Mouse (Mus musculus) cerebellum, postnatal 25 days (tissue): ENCODE data around the gene Atp23.

Experiments
- DNase-seq, 2 experiments: peaks; one replicate each; pipeline ENCODE4 v3.0.0; 2021; ENCODE audit warnings: mixed read lengths in 2 of 2

Gene Atp23

DNA sequence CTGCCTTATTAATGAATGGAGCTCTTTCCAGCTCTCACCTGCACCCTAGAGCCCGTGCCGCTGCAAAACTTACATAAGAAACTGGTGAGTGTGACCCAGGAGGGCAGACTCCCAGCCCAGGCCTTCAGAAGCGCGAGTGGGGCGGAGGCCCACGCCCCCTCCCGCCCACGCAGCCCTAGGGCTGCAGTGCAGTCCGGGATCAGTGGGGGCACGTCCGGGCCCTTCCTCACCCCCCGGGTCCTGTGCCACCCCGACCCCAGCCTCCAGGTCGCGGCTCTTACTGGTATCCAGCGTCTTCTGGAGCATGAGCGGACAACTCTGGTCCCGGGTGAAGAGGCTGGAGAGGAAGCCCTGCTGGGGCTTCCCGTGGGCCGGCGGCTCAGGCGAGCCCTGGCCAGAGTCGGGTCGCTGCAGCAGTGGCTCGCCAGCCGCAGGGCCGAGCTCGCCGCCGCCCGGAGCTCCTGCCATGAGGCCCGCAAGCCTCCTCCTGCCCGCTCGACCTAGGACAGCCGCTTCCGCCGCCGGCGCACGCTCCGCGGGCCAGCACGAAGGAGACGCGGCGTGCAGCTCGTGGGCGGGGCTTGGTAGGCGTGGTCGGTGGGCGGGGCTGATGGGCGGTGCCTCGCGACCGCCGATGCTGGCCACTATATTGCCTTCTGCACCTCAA is at the start of gene Atp23:
Atp23 (minus strand) TSS at position 535 of the 667 bp plus-strand sequence.
- peak; percentile 93 to 97 for DNase-seq

DNA sequence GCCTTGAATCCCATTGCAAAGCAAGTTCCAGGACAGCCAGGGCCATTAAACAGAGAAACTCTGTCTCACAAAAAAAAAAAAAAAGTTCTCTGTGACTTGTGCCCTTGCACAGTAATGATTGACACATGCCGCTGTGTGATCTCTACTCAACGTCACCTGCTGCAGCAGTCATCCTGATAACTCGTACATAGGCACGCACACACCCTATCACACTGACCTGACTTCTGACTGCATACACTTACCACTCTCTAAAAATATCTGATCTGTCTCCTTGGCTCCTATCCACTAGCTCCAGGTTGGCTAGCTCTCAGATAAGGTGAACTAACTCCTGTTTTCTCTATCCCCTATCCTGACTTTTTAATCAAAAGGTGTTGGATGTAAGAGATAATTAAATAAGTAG is 49.4 kb upstream of the Atp23 start:
- DNase-seq = no peak

DNA sequence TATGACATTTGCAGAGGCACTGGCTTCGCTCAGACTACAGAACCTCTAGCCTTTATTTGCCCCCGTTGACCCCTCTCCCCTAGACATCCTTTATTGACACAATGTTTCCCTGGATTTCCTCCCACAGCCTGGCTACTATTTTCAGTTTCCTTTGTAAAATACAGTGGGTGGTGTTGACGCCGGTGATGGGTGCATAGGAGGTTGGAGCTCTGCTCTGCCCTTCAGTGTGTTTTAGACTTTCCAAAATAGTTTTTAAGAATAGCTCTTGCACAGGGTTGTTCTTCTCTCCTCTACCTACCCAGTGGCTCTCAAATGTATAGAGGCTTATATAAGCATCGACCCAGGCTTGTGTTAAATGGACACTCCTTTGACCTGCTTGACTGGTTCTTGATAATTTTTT is 48.7 kb upstream of the Atp23 start:
- no peak for DNase-seq

DNA sequence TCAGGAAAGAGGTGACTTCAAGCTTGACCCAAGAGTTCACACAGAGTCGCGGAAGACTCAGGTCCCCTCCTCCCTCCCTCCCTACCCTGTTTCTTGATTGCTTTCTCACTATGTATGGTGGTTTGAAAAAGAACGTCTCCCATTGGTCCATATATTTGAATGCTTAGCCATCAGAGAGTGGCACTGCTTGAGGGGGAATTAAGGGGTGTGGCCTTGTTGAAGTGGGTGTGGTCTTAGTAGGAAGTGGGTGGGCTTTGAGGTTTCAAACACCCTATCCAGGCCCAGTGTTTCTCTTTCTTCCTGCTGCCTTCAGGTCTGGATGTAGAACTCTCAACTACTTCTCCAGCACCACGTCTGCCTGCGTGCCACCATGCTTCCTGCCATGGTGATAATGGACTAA is 44.4 kb upstream of the Atp23 start:
- no peak for DNase-seq

DNA sequence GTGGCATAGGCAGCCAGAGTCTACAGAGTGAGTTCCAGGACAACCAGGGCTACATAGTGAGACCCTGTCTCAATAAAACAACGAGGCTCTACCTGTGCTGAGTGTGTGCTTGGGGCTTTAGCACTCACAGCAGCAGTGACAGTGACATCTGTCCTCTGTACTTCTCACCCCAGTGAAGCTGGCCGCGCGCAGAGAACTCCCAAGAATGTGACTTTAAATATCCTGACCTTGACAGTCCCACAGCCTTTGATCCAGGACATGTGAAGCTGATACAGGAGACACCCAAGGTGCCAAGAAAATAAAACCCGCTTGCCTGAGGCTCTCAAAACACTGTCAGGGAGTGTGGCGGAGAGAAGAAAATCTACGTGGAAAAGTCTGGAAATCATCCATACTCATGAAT is 39.8 kb upstream of the Atp23 start:
- DNase-seq = no peak

DNA sequence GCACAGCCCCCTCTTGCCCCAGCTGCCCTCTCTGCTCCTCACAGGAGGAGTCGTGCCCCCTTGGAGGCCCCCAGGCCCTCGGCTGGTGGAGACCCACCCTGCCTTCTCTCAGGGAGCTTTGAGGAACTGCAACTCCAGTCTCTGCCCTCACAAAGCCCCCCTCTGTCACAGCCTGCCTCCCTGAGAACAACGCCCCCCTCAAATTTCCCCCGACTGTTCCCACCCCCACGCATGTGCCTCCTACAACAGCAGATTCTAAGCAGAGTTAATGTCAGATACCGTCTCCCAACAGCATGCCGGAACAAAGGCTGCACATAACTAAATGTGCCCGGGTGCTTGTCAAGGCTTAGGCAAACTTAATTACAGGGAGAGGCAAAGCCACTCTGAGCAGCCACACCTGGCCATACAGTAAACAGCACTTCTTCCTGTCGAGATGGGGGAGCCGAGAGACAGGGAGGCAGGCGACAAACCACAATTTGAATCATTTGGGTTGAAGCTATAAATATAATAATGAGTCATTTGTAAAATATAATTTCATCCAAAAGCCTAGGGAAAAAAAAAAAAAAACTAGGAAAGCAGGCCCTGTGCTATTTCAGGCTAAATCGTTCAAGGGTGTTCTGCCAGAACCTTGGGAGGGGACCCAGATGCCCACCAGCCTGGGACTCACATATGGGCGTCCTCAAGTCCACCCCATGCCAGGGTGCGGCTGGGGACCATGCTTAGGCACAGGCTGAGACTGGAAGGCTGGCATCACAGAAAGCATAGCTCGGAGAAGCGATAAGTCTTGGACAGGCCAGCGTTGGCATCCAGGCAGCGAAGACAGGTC is 34.6 kb upstream of the Atp23 start:
- DNase-seq = peak in 1 of 2 experiments; percentile 12

DNA sequence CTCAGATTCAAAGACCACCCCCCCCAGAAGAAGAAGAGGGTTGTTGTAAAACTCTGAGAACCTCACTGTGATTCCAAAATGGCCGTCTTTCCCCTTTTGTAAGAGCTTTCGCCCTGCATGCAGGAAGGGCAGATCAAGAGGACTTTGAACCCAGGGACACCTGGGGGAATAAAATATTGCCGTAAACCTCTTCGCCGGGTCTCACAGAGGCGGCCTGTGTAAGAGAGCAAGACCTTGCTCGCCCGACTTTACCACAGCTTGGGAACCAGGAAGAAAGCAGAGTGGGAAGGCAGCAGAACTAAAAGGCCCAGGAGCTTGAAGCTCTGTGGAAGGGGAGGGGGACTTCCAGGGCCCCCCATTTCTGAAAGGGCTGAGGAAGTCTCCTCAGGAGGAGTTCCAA is 34.0 kb upstream of the Atp23 start:
- DNase-seq = no peak

DNA sequence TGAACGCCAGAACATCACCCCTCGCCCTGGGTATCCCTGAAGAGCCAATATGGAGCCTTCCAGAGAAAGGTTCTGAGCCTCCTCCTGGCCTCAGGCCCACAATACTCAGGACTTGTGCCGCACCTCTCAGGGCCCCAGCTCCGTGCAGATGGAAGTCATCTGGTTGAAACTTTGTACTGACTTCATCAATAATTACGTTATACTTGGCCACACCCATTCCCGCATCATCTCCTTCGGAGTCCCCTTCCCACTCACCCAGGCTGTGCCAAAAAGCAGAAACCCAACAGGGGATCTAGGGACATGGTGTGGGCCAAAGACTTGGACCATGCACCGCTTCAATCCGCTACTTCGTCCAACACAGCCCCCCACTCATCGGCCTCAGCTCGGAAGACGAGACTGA is 33.4 kb upstream of the Atp23 start:
- DNase-seq = no peak

DNA sequence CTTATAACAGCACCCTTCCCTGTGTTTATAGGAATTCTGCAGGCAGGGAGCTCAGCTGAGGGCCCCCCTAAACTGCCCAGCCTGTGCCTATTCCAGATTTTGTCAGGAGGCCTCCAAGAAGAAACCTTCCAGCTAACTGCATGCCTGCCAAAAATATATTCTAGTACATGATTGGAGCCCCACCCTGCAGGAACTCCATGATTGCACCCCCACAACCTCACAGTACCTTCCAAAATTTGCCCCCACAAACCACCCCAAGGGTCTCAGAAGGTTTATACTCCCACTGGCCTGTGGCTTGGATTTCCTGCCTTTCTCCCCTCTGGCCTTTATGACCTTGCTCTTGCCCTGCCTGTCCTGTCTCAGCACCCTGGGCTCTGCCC is 30.6 kb upstream of the Atp23 start:
- DNase-seq = no peak

DNA sequence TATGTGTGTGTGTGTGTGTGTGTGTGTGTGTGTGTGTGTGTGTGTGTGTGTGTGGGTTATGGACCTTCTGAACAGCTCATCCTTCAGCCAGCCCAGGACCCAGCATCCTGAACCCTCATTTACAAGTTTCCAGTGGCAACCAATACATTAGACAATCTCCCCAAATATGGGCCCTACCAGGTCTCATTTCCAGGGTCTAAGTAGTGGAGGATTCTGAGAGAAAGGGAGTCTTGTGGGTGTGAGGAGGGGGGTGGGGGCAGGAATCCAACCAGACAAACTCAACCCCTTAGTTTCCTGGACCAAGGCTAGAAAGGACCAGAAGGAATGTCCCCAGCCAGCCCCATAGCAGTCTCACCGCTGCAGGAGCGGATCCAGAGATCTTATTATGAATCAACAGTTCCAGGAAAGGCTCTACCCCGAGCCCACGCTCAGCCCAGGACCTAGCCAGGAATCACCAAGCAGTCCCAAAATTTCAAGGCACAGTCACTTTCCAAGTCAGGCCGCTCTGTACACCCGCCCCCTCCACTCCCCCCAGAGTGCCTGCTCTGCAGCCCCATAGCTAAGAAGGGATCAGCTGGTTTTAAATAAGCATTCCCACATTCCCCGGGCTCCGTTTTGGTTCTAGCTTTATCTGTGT is 30.1 kb upstream of the Atp23 start:
- DNase-seq = no peak

DNA sequence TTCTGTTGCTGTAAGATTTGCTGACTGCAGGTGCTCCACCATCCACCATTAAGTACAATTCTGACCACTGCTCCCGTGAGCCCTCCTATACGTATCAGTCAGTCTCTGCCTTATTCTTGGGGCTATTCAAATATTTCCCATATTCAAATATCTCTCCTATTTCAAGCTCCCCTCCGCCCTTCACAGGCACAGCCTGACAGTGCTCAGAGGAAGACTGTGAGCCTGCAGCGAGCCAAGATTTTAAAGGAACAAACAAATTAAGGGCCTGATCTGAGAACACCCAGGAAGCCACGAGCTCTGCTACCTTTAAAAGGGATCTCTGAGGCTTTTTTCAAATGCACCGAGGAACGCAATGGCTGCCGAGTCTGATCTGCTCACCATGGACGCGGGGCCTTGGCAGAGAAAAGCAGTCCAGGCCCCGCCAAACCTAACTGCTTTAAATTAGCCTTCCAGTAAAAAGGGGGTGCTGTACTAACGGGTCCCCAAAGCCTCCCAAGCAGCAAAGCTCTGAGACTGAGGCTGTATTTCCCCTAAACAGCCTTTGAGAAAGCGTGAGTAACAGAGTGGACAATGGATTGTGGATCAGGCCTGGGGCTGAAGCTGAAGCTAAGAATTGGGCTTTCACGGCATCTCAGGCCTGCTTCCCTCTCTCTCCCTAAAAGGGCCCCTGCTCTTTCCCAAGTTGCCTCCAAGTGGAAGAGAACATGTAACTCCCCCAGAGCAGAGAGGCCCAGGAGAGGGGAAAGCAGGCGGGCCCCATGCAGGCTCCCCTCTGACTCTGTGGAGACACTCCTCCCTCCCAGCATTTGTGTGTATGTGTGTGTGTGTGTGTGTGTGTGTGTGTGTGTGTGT is 29.3 kb upstream of the Atp23 start:
- peak; percentile 38 for DNase-seq

DNA sequence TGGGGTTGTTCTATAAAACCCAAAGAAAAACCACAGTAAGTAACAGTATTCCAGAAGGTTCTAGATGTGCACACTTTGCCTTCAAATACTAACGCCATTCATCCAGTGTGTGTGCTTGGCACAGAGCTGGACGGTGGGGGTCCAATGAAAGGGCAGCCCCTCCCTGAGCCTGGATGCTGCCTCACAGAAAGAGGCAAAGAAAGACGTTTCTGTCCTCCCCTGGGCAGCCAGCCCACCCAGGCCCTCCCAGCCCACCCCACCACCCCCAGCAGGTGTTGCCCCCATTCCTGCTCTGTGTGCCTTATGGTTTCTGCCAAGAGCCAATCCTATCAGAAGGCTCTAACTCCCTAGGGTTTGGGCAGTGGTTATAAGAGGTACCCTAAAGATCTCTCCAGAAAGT is 28.4 kb upstream of the Atp23 start:
- DNase-seq = peak in 1 of 2 experiments; percentile 24

DNA sequence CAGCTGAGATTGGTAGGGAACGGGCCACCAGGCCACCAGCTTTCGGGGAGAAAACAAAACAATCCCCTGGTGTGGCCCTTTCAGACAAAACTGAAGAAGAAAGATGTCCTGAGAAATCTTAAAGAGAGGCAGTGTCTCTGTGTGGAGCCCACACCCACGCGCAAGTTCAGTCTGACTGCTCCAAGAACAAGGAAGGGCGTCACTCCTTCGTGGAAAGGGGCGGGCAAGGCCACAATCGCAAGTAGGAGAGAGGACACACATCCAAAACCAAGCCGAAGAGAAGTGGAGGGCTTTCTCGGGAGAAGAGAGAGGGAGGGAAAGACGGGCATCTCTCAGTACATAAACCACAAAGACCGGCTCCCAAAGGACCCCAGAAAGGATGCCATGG is 27.7 kb upstream of the Atp23 start:
- no peak for DNase-seq

DNA sequence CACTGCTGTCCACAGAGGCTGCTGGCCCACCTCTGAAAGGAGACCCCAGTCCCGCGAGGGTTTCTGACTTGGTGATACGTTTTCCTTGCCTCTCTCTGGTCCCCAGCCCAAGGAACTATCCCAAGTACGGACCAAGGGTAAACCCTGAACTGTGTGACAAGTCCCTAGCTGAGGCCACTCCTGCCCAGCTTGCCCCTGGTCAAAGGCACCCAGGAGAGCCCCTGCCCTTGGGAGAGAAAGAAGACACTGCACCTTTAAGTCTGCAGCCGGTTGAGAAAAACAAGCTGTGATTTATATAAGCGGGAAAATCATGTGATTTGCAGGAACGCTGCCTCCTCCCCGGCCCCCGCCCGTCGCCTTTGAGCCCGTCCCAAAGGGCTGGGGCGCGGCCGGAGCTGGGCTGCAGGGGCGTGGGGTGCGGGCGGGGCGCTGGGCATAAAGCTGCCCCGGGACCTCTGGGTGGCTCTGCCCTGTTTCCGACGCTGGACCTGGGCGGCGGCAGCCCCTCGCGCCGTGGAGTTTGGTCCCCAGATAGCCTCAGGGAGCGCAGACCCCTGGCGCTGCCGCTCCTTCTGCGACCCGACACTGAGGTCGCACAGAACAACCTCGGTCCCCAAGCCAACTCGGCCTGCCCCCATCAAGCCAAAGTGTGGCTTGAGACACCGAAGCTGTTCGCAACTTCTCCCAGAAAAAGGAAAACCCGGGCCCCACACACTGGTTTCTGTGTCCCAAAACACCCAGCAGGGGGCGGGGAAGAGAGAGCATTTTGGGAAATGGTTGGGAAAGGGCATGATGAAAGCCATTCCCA is 27.1 kb upstream of the Atp23 start:
- peak; percentile 85 to 93 for DNase-seq

DNA sequence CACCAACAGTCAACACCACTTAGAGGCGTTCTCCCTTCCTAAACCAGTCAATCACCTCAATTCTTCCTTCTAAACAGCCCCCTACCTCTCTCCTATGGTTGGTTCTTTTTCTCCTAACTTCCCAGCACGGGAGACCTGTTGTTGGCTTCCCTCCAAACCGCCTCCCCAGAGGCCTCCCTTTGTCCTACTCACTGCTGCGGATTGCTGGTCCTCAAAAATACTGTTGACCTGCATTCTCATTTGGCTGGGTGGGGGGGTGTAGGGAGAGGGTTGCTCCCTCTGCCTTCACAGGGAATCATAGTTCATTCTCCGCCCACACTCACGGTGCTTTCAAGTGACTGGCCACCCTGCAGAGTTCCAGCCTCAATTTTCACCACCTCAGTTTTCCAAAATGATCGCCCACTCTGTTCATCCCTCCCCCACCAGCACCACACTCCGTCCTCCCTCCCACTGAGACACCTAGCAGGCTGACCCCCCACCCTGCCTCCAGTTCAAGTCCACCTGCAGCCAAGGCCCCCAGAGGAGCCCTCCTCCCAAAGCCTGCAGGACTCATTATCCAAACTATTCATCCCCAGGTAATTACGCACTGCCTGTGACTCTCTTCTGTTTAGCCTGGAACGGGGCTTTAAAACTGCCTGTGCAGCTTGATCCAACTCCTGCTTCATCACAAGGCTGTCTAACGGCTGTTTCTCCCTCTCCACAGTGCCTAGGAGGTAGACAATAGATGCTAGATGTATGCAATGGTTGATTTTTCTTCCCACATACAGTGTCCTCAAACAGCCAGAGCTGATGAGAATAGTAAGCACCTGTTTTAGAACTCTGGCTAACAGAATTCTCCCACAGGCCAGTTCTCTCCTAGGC is 26.2 kb upstream of the Atp23 start:
- DNase-seq = peak; percentile 63 to 70

DNA sequence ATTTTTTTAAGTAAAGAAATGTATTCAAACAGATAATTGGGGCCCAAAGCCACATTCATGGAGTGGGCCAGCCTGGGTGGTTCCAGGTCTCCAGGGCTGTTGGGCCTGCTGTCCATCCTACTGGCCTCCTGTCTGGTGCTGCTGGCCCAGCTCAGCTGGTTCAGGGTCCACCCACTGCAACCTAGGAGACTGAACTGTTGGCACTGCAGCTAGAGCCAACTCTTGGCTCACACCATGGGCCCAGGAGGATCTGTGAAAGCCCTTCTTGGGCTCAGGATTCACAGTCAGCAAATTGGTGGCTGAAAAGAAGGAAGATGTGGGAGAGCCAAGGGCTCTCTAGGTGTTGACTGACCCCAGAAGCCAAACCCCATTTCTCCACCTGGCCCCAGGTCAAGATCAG is 24.2 kb upstream of the Atp23 start:
- peak; percentile 32 to 44 for DNase-seq

DNA sequence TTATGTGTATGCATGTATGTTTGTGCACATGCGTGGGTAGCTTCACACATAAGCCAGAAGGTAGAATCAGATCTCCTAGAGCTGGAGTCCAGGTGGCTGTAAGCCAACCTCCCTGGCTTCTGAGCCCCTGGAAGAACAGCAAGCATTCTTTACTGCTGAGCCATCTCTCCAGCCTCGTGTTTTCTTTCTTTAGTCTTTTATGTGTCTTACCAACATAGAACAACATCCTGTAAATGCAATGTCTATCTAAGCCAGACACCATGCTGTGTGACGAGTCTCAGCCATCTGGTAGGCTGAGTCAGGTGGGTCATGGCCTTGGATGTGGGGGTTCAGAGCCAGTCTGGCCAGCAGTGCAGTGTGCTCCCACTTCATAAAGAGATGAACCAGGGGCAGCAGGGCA is 22.9 kb upstream of the Atp23 start:
- DNase-seq = peak; percentile 73 to 76

DNA sequence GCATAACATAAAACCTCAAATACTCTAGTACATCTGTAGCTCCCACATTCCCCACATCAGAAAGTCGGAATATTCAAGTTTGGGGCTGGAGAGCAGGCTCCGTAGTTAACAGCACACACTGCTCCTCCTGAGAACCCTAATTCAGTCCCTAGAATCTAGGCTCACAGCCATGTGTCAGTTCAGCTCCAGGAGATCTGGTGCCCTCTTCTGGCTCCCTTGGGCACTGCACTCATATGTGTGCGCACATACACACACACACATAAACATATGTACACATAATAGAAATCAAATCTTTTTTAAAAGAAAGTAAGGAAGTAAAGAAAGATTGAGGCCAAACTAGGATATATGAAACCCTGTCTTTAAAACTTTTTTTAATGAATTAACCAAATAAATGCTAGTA is 19.1 kb upstream of the Atp23 start:
- DNase-seq = peak in 1 of 2 experiments; percentile 39

DNA sequence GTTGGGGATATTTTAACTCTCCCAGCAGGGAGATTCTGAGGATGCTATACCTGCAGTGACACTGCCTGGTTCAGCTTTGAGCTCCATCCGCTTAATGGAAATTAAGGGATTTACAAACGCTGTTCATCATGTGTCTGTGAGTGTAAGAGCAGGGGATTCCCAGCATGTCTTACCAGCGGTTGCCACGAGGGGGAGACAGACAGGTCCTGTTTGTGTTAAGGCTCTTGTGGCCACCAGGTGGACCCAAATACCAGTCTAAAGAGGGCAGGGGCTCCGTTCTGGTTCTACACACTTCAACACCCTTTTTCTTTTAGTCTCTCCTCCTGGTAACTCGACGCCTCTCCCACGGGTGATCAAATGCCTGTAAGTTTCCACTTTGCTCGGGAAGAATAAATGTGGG is 17.9 kb upstream of the Atp23 start:
- DNase-seq = peak; percentile 96 to 97

DNA sequence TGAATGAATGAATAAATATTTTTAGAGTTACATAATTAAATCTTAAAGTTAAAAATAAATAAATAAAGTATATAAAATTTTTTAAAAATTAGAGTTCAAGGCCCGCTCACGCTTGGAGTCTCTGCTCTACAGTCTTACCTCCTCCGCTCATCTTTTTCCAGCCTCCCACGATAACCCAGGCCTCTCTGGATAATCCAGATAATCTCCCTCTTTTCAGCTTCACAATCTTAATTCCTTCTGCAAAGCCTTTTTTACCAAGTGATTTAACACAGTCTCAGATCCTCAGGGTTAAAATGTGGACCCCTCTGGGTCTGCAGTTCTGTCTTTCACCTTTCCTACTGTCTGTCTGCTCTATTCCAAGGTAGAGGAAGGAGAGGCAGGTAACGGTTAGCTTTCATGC is 13.1 kb upstream of the Atp23 start:
- DNase-seq = no peak

DNA sequence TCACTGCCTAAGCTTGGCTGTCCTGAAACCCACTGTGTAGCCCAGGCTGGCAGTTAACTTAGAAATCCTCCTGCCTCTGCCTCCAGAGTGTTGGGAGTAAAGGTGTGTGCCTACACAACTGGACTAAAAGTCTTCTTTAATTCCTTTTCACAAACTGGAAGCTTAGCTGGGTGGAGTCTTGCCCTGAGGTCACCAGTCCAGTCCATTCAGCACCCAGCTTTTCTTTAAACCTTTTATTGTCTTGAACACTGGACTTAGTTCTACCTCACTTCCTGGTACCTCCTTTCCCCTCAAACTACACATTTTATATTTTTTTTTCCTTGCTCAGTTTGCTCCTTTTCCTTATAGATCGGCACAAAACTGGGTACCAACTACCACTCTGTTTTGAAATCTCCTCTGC is 10.3 kb upstream of the Atp23 start:
- no peak for DNase-seq
